Mouse (Mus musculus) embryo, embryonic 11.5 days (tissue): Measurements from ENCODE around the gene St3gal5.

Source experiments
- DNase-seq: peaks from one replicate; pipeline ENCODE4 v3.0.0-alpha.2; 2012; ENCODE audit warnings: low read depth, low spot score

Gene St3gal5

GRCm38 (mm10) chr6:72162155-72162890 lies 64.9 kb downstream of the St3gal5 start:
- DNase-seq = no peak

GRCm38 (mm10) chr6:72164321-72165275 lies 67.2 kb downstream of the St3gal5 start:
- DNase-seq = peak; percentile 87

GRCm38 (mm10) chr6:72165907-72166306 lies 68.5 kb downstream of the St3gal5 start:
- DNase-seq = no peak

GRCm38 (mm10) chr6:72171391-72171790 lies 74.0 kb downstream of the St3gal5 start:
- DNase-seq = no peak

DNA sequence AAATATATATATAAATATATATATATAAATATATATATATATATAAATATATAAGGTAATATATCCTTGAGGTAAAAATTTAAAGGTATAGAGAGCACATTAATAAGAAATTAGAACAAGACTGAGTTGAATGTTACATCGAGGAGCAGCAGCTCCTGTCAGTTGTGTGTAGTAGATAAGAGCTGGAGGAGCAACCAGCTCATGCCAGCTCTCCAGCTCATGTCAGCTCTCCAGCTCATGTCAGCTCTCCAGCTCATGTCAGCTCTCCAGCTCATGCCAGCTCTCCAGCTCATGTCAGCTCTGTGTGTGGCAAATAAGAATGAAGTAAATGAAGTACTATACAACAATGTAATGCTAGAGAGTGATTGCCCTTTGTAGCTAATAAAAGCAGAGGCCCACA lies 76.0 kb downstream of the St3gal5 start:
- DNase-seq = no peak

GRCm38 (mm10) chr6:72175419-72175818 lies 78.0 kb downstream of the St3gal5 start:
- no peak for DNase-seq

DNA sequence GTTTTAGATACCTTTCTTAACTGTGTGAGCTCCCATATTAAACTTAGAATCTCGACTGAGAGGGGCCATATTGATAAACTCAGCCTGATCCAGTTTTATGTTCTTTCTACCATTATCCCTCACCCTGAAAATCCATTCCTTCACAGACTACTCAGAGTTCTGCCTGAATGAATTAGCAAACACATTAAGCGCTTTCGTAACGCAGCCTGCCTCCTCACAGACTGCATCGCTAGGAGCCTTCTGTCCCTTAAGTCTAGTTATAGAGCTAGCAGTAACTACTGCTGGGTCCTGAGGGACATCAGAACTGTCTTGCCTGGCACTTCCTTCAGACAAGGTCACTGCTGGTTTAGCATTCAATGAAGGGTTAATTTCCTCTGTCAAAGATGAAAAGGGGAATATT lies 78.6 kb downstream of the St3gal5 start:
- DNase-seq = no peak

- DNase-seq = no peak
Measured at GRCm38 (mm10) chr6:72177417-72177816, 80.0 kb downstream of the St3gal5 start.

- DNase-seq = no peak
Measured at GRCm38 (mm10) chr6:72179006-72179405, 81.6 kb downstream of the St3gal5 start.

- DNase-seq = no peak
Measured at GRCm38 (mm10) chr6:72179562-72180502, 82.4 kb downstream of the St3gal5 start.

DNA sequence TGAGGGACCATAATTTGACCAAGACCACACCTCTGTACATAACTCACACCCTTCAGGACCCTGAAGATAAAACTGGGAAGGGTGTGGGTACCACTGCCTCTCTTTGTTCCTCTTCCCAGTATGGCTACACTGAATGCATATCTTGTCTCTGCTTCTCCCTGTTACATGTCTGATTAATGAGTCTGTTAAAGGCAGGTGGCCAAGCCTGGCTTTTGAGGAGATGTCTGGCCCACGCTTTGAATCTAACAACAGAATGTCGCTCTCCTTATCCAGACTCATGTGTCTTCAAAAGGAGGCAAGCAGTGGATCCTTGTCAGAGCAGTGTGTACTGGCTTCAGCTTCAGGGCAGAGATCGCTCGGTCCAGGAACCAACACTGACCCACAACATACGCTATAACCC lies 87.2 kb downstream of the St3gal5 start:
- DNase-seq = no peak

- DNase-seq = peak; percentile 63
Measured at GRCm38 (mm10) chr6:72185893-72186490, 88.6 kb downstream of the St3gal5 start.

DNA sequence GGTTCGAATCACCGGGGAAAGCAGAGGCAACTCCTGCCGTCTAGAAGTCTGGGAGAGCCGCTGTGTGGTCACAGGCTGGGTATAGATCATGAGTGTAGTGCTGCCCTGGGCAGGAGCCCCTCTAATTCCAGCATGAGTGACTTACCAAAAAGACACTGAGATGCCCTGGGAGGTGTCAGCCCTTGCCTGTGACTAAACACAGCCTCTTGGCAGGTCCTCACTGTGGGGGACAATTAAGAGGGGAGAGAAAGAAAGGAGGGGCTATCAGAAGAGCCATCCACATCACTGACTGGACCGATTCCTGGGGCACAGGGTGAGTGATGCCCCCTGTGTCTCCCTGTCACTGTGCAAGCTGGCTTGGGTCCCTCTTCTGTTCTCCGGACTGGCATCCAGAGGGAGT lies 89.4 kb downstream of the St3gal5 start:
- DNase-seq = no peak

DNA sequence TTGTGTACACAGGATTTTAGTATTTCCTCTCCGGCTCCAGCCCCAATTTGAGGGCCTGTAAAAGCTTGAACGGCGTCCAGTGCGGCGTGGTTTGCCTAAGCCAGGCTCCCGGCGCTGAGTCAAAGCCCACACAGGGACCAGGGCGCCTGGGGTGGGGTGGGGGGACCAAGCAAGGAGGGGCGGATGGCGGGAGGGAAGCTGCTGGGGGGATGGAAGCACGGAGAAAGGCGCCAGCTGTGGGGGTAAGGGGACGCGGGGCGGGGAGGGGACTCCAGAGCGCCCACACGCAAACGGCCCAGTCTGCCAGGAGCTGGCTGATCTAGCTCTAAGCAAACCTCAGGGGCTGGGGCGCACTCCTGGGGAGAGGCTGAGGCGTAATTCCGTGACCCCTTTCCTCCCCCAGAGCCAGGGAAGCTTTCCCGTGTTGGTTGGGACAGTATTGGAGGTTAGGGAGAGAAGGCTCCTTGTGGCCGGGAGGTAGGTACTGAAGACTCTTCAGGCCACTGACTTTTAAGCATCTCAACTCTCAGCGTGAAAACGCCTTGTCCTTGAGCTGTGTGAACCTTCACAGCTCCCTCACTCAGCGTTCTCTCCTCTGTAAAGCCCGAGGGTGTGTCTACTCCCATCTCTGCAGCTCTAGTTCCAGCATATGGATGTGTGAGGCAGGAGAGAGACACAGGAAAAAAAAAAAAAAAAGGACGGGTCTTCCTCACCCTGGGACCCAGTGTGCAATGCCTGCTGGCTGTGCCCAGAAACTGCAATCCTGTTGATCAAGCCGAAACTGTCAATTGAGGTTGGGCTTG lies 91.9 kb downstream of the St3gal5 start:
- DNase-seq = no peak

DNA sequence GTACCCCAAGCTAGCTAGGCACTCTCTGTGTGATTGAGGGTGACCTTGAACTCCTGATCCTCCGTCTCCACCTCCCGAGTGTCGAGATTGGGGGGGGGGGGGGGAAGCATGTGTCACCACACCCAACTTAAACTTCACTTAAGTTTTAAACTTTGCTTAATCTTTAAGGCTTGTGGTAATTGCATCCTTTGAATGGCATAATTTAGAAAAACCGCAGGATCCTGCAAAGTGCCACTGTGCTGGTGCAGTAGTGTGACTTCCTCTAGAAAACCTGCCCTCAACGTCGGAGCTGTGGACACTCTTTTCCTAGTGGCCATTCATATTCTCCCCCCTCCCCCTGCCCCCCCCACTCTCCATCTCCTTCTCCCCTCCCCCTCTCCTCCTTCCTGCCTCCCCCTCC lies 92.7 kb downstream of the St3gal5 start:
- DNase-seq = no peak

GRCm38 (mm10) chr6:72190577-72190976 lies 93.2 kb downstream of the St3gal5 start:
- no peak for DNase-seq

DNA sequence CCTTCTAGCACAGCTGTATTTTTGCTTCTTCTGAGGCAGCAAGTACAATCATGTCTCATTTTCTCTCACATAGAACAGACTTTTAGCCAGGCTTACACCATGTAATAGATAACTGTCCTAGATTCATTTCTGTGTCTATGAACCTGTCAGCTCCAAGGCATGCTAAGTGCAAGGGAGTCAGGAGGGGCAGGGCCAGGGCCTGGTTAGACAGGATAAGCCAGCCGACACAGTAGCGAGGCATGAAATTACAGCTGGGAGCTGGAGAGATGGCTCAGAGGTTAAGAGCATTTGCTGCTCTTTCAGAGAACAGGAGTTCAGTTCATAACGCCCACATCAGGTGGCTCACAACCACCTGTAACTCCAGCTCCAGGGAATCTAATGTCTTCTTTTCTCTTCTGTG lies 99.3 kb downstream of the St3gal5 start:
- no peak for DNase-seq

DNA sequence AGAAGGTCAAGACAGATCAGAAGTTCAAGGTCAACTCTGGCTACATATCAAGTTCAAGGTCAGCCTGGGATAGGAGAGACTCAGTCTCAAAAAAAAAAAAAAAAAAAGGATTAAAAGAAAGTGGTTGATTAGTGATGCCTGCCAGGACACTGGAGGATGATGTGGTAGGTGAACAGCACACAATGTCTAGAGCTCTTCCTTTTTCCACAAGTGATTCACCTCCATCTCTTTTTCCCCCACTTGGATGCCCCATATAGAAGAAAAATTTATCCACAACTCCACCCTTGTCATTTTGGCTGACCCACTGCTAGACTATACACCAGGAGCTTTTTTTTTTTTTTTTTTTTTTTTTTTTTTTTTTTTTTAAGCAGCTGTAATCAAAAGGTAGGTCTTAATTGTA lies 100.1 kb downstream of the St3gal5 start:
- no peak for DNase-seq

DNA sequence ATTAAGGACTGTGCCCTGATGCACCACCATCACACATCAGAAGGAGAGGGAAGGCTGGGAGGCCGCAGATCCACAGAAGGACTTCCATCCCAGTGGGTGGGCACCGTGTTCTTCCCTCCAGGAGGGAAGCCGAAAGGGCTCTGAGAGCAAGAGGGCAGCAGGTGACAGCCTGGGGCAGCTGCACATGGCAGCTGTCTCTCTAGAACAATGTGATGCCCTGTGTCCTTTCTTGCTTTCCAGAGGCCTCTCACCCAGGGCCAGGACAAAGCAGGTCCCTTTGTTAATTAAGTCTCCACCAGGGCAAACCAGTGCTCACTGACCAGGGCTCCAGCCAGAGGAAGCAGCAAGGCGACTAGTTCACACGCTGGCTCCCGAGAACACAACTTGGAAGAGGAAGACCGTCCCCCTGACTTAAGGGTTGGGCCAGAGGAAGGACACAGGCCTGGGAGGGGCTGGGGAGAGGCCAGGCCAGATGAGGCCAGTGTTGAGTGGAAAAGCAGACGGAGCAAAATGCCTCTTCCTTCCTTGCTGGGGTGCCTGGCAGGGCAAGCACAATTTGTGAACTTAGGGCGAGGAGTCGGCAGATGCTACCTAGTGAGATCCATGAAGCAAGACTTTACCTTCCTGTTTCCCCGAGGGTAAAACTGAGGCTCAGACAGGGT lies 103.3 kb downstream of the St3gal5 start:
- no peak for DNase-seq

- no peak for DNase-seq
Measured at GRCm38 (mm10) chr6:72202732-72203131, 105.3 kb downstream of the St3gal5 start.
